Mouse (Mus musculus) lung, embryonic 15.5 days (tissue): Measurements from ENCODE around the gene Prmt2. TPM values are rescaled to one million over a fixed set of nuclear protein-coding genes. Genes with fewer than 3 reads are reported as not detected.

Source experiments
- microRNA counts: library from miRNA; unstranded; fragments of <30 nt; microRNA quantifications from one replicate; lab custom pipeline; 2016
- microRNA-seq: library from miRNA; unstranded; fragments of <30 nt; microRNA quantifications from one replicate; pipeline ENCODE4, GENCODE M21; 2016
- polyA plus RNA-seq: library from polyadenylated mRNA; unstranded; fragments of >200 nt; fragmentation: Nextera tagmentation; extraction: Ambion mirVana; gene quantifications from 2 replicates; pipeline ENCODE4 v1.2.1, GENCODE M21; 2015

Gene Prmt2
- polyA plus RNA-seq, 1 experiment from 2014 or later, result 53.4 TPM

MicroRNAs encoded within 50 kb of the gene (microRNA counts, 519-probe panel; counts per million panel counts)
- microRNA mmu-miR-678 (lab: Ali Mortazavi, UCI), result 1,796 counts per million, percentile 11 among the panel's probes with 10 or more counts

Small RNAs within 50 kb of the gene (microRNA-seq; reads per million reads assigned to microRNA genes)
- gene Mir678, result not detected

Other genes starting within 250 kb of the Prmt2 start
- gene Zfp280b, start 205.2 kb downstream of the Prmt2 start, polyA plus RNA-seq, result 20.8 and 22.0 TPM in 2 replicates
- not detected in 2 replicates for gene Slc5a4b, start 126.9 kb downstream of the Prmt2 start, polyA plus RNA-seq
- not detected in 2 replicates for gene Slc5a4a, start 90.4 kb downstream of the Prmt2 start, polyA plus RNA-seq
- 0.59 and 0.67 TPM in 2 replicates for gene S100b, start 16.0 kb upstream of the Prmt2 start, polyA plus RNA-seq
- 12.5 TPM in 2 replicates for gene Dip2a, start 107.4 kb upstream of the Prmt2 start, polyA plus RNA-seq
- gene AC141477.1, start 202.6 kb upstream of the Prmt2 start, polyA plus RNA-seq, result 1.6 TPM in 1 of 2 replicates, not detected in the other
- 16.2 and 18.5 TPM in 2 replicates for gene Pcnt, start 204.9 kb upstream of the Prmt2 start, polyA plus RNA-seq
- gene 2610028H24Rik, start 211.2 kb upstream of the Prmt2 start, polyA plus RNA-seq, result 1.3 TPM in 2 replicates
- gene Mcm3ap, start 231.1 kb upstream of the Prmt2 start, polyA plus RNA-seq, result 41.7 and 49.2 TPM in 2 replicates
- 6.1 and 6.6 TPM in 2 replicates for gene Ybey, start 231.2 kb upstream of the Prmt2 start, polyA plus RNA-seq